In the genomic region with DNA sequence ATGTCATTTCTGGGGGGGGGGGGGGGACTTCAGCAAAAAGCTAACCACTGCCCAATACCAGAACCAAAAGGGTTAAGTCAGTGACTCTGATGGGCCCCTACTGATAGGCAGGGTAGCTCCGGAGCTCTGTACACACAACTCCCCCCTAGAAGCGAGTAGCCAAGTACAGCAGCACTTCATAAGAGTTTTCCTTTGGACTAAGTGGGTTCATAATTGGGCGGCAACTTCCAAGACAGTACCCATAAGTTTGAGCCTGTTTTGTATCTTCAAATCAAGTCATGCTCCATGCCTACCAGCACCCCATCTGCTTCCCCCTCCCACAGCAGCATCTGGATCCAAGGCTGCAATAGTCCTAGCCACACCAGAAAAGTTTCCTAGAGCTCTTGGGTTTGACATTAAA, we compare ENCODE assay signal across 8 mouse cellular contexts. TPM values are rescaled to one million over a fixed set of nuclear protein-coding genes. Genes with fewer than 3 reads are reported as not detected.
DNase-seq lines count a peak whose midpoint lies in the region; ATAC-seq lines count a peak whose summit lies in the region.

No protein-coding gene starts in this region.

- no peak for DNase-seq in kidney, adult 11 months
- DNase-seq in embryonic facial prominence, embryonic 10.5 days (ENCODE audit: low spot score) = no peak
- no peak for DNase-seq in gastrocnemius, postnatal 36 days
- no peak for DNase-seq in gastrocnemius, postnatal 4 days (ENCODE audit: low spot score in 2 of 2)
- DNase-seq in cerebellum, postnatal 4 days (ENCODE audit: low spot score in 2 of 2) = no peak

- peaks cover 41% of the 10 kb centered on the region for H3K36me3 ChIP-seq in kidney, embryonic 16.5 days (ENCODE audit: insufficient read depth, low read length)
- H3K36me3 ChIP-seq in embryonic facial prominence, embryonic 10.5 days (replicated peaks) = peaks cover 61% of the 10 kb centered on the region
- H3K36me3 ChIP-seq in hindbrain, embryonic 15.5 days = peaks cover 34% of the 10 kb centered on the region
- peaks cover 43% of the 10 kb centered on the region for H3K36me3 ChIP-seq in midbrain, embryonic 13.5 days

- ATAC-seq in kidney, embryonic 16.5 days (ENCODE audit: low FRiP score, low TSS enrichment) = no peak
- ATAC-seq in hindbrain, embryonic 15.5 days (ENCODE audit: low FRiP score, low read depth) = no peak
- no peak for ATAC-seq in midbrain, embryonic 13.5 days

- intact Hi-C loops in gastrocnemius, postnatal 36 days (cut with DNase I) = no loop called here

- H3K9ac ChIP-seq in kidney, embryonic 16.5 days (replicated peaks; ENCODE audit: low read length) = 0 out of 2 replicates have a peak overlapping the region, but pooled peaks have one; percentile 9
- no peak overlapping the region for H3K9ac ChIP-seq in hindbrain, embryonic 15.5 days
- H3K9ac ChIP-seq in midbrain, embryonic 13.5 days (replicated peaks) = no peak overlapping the region

- no peak overlapping the region for H3K27ac ChIP-seq in kidney, embryonic 16.5 days (ENCODE audit: low read length)
- H3K27ac ChIP-seq in embryonic facial prominence, embryonic 10.5 days (replicated peaks) = no peak overlapping the region
- no peak overlapping the region for H3K27ac ChIP-seq in hindbrain, embryonic 15.5 days (replicated peaks)
- H3K27ac ChIP-seq in midbrain, embryonic 13.5 days = no peak overlapping the region

- H3K4me1 ChIP-seq in kidney, embryonic 16.5 days (ENCODE audit: insufficient read depth, low read length) = peaks cover 24% of the 10 kb centered on the region
- H3K4me1 ChIP-seq in embryonic facial prominence, embryonic 10.5 days = peaks cover 21% of the 10 kb centered on the region
- H3K4me1 ChIP-seq in hindbrain, embryonic 15.5 days (replicated peaks) = peaks cover 32% of the 10 kb centered on the region
- peaks cover 24% of the 10 kb centered on the region for H3K4me1 ChIP-seq in midbrain, embryonic 13.5 days (replicated peaks)

- H3K27me3 ChIP-seq in kidney, embryonic 16.5 days (ENCODE audit: insufficient read depth, low read length) = no peaks in the 10 kb centered on the region
- no peaks in the 10 kb centered on the region for H3K27me3 ChIP-seq in embryonic facial prominence, embryonic 10.5 days (replicated peaks; ENCODE audit: low read depth, poor library complexity, severe bottlenecking)
- H3K27me3 ChIP-seq in hindbrain, embryonic 15.5 days = no peaks in the 10 kb centered on the region
- no peaks in the 10 kb centered on the region for H3K27me3 ChIP-seq in midbrain, embryonic 13.5 days

- H3K4me2 ChIP-seq in kidney, embryonic 16.5 days (replicated peaks; ENCODE audit: low read depth, low read length) = peak overlapping the region; percentile 69
- H3K4me2 ChIP-seq in hindbrain, embryonic 15.5 days = peak overlapping the region; percentile 85
- H3K4me2 ChIP-seq in midbrain, embryonic 13.5 days (replicated peaks) = no peak overlapping the region

- no peaks in the 10 kb centered on the region for H3K9me3 ChIP-seq in kidney, embryonic 16.5 days (ENCODE audit: low read length)
- no peaks in the 10 kb centered on the region for H3K9me3 ChIP-seq in embryonic facial prominence, embryonic 10.5 days
- no peaks in the 10 kb centered on the region for H3K9me3 ChIP-seq in hindbrain, embryonic 15.5 days
- H3K9me3 ChIP-seq in midbrain, embryonic 13.5 days = no peaks in the 10 kb centered on the region

- peak overlapping the region; percentile 97 for H3K4me3 ChIP-seq in kidney, embryonic 16.5 days (ENCODE audit: low read length)
- H3K4me3 ChIP-seq in embryonic facial prominence, embryonic 10.5 days = peak overlapping the region; percentile 100
- peak overlapping the region; percentile 92; the same call in 1 of the 2 replicates for H3K4me3 ChIP-seq in hindbrain, embryonic 15.5 days
- 0 out of 2 replicates have a peak overlapping the region, but pooled peaks have one; percentile 80 for H3K4me3 ChIP-seq in midbrain, embryonic 13.5 days (replicated peaks)

- 73% methylated on average over 3 of the region's 3 CpGs for WGBS in kidney, embryonic 16.5 days
- WGBS in embryonic facial prominence, embryonic 10.5 days = 91% methylated on average over 3 of the region's 3 CpGs
- WGBS in hindbrain, embryonic 15.5 days = 79% methylated on average over 3 of the region's 3 CpGs
- 83% methylated on average over 3 of the region's 3 CpGs for WGBS in midbrain, embryonic 13.5 days

RNA-seq across cellular contexts. Expression of gene Nxf1, which starts 1.2 kb away (rescaled TPM):
- polyA plus RNA-seq in kidney, embryonic 16.5 days (2015; fragmentation: Nextera tagmentation; extraction: Ambion mirVana) = 213 and 218 TPM in 2 replicates
- polyA plus RNA-seq in embryonic facial prominence, embryonic 10.5 days (2016; fragmentation: Nextera tagmentation; extraction: Ambion mirVana) = 254 and 269 TPM in 2 replicates
- 142 and 145 TPM in 2 replicates for polyA plus RNA-seq in hindbrain, embryonic 15.5 days (2015; fragmentation: Nextera tagmentation; extraction: Ambion mirVana)
- polyA plus RNA-seq in midbrain, embryonic 13.5 days (2015; fragmentation: Nextera tagmentation; extraction: Ambion mirVana) = 195 and 206 TPM in 2 replicates
- 10 to 100 TPM; 24.1 to 32.9 TPM for total RNA-seq in gastrocnemius, postnatal 36 days (2021)
- total RNA-seq in gastrocnemius, postnatal 4 days (2021) = 10 to 100 TPM; 70.4 to 80.5 TPM

RNA-seq across cellular contexts. Expression of gene Stx5a, which starts 14.4 kb away (rescaled TPM):
- 150 and 154 TPM in 2 replicates for polyA plus RNA-seq in kidney, embryonic 16.5 days (2015; fragmentation: Nextera tagmentation; extraction: Ambion mirVana)
- 97.0 and 108 TPM in 2 replicates for polyA plus RNA-seq in embryonic facial prominence, embryonic 10.5 days (2016; fragmentation: Nextera tagmentation; extraction: Ambion mirVana)
- polyA plus RNA-seq in hindbrain, embryonic 15.5 days (2015; fragmentation: Nextera tagmentation; extraction: Ambion mirVana) = 113 and 122 TPM in 2 replicates
- polyA plus RNA-seq in midbrain, embryonic 13.5 days (2015; fragmentation: Nextera tagmentation; extraction: Ambion mirVana) = 121 and 127 TPM in 2 replicates
- total RNA-seq in gastrocnemius, postnatal 36 days (2021) = 10 to 100 TPM; 19.0 to 19.9 TPM
- 10 to 100 TPM; 59.1 to 60.5 TPM for total RNA-seq in gastrocnemius, postnatal 4 days (2021)

RNA-seq across cellular contexts. Expression of gene 1700092M07Rik, which starts 15.1 kb away (rescaled TPM):
- 1.9 and 2.0 TPM in 2 replicates for polyA plus RNA-seq in kidney, embryonic 16.5 days (2015; fragmentation: Nextera tagmentation; extraction: Ambion mirVana)
- polyA plus RNA-seq in embryonic facial prominence, embryonic 10.5 days (2016; fragmentation: Nextera tagmentation; extraction: Ambion mirVana) = 3.4 and 3.5 TPM in 2 replicates
- polyA plus RNA-seq in hindbrain, embryonic 15.5 days (2015; fragmentation: Nextera tagmentation; extraction: Ambion mirVana) = 1.3 and 1.7 TPM in 2 replicates
- 2.2 and 2.5 TPM in 2 replicates for polyA plus RNA-seq in midbrain, embryonic 13.5 days (2015; fragmentation: Nextera tagmentation; extraction: Ambion mirVana)
- total RNA-seq in gastrocnemius, postnatal 36 days (2021) = under 1 TPM in 1 of 2 experiments, not detected in 1; 0.66 TPM
- total RNA-seq in gastrocnemius, postnatal 4 days (2021) = 1 to 10 TPM in 1 of 2 experiments, not detected in 1; 2.5 TPM

RNA-seq across cellular contexts. Expression of gene Tmem223, which starts 15.1 kb away (rescaled TPM):
- polyA plus RNA-seq in kidney, embryonic 16.5 days (2015; fragmentation: Nextera tagmentation; extraction: Ambion mirVana) = 197 and 215 TPM in 2 replicates
- polyA plus RNA-seq in embryonic facial prominence, embryonic 10.5 days (2016; fragmentation: Nextera tagmentation; extraction: Ambion mirVana) = 179 and 185 TPM in 2 replicates
- polyA plus RNA-seq in hindbrain, embryonic 15.5 days (2015; fragmentation: Nextera tagmentation; extraction: Ambion mirVana) = 213 and 214 TPM in 2 replicates
- polyA plus RNA-seq in midbrain, embryonic 13.5 days (2015; fragmentation: Nextera tagmentation; extraction: Ambion mirVana) = 264 and 280 TPM in 2 replicates
- total RNA-seq in gastrocnemius, postnatal 36 days (2021) = 10 to 100 TPM; 79.6 to 84.2 TPM
- 10 to 100 TPM; 71.4 to 85.6 TPM for total RNA-seq in gastrocnemius, postnatal 4 days (2021)

RNA-seq across cellular contexts. Expression of gene Tmem179b, which starts 18.6 kb away (rescaled TPM):
- polyA plus RNA-seq in kidney, embryonic 16.5 days (2015; fragmentation: Nextera tagmentation; extraction: Ambion mirVana) = 89.4 and 92.5 TPM in 2 replicates
- 43.4 and 46.7 TPM in 2 replicates for polyA plus RNA-seq in embryonic facial prominence, embryonic 10.5 days (2016; fragmentation: Nextera tagmentation; extraction: Ambion mirVana)
- polyA plus RNA-seq in hindbrain, embryonic 15.5 days (2015; fragmentation: Nextera tagmentation; extraction: Ambion mirVana) = 31.6 and 33.1 TPM in 2 replicates
- polyA plus RNA-seq in midbrain, embryonic 13.5 days (2015; fragmentation: Nextera tagmentation; extraction: Ambion mirVana) = 35.8 and 38.1 TPM in 2 replicates
- total RNA-seq in gastrocnemius, postnatal 36 days (2021) = 1 to 10 TPM; 6.1 to 8.2 TPM
- total RNA-seq in gastrocnemius, postnatal 4 days (2021) = 10 to 100 TPM; 19.3 to 21.9 TPM
